Mouse (Mus musculus) lung, embryonic 14.5 days (tissue): ENCODE measurements at regions not wholly inside any gene's neighbourhood (a gene's known extent, or its start where the extent isn't known, plus 50 kb on each side); places are given as distances from the start of the nearest gene placed in this dataset.

Experiments
- ATAC-seq: fragments of 200-750 bp; cut with Nextera tagmentation; 2 replicates; pipeline ENCODE4 v1.8.0; 2017; ENCODE audit warnings: mild to moderate bottlenecking, moderate TSS enrichment, moderate library complexity; ENCODE audit not compliant: insufficient read depth
- DNase-seq: peaks from one replicate; pipeline ENCODE4 v3.0.0-alpha.2; 2015
- H3K27ac ChIP-seq: fragments of 300-500 bp; sonication (generic); 2 replicates; pipeline ENCODE4 v1.5.1; 2014; ENCODE audit warnings: low read depth, mild to moderate bottlenecking, moderate library complexity
- H3K27me3 ChIP-seq: fragments of 300-500 bp; sonication (generic); 2 replicates; pipeline ENCODE4 v1.6.1; 2014; ENCODE audit warnings: low read length, control low read depth; ENCODE audit not compliant: insufficient read depth
- H3K36me3 ChIP-seq: fragments of 300-500 bp; sonication (generic); 2 replicates; pipeline ENCODE4 v1.6.1; 2014; ENCODE audit warnings: control low read depth; ENCODE audit not compliant: insufficient read depth
- H3K4me1 ChIP-seq: fragments of 300-500 bp; sonication (generic); 2 replicates; pipeline ENCODE4 v1.6.1; 2014; ENCODE audit warnings: antibody characterized with exemption, control low read depth; ENCODE audit not compliant: insufficient read depth
- H3K4me2 ChIP-seq: fragments of 300-500 bp; sonication (generic); 2 replicates; pipeline ENCODE4 v1.6.1; 2014; ENCODE audit warnings: mild to moderate bottlenecking
- H3K4me3 ChIP-seq: fragments of 300-500 bp; sonication (generic); 2 replicates; pipeline ENCODE4 v1.5.1; 2014; ENCODE audit warnings: low read depth, low read length
- H3K9ac ChIP-seq: fragments of 300-500 bp; sonication (generic); 2 replicates; pipeline ENCODE4 v1.6.1; 2014
- H3K9me3 ChIP-seq: fragments of 300-500 bp; sonication (generic); 2 replicates; pipeline ENCODE4 v1.6.1; 2016; ENCODE audit warnings: low read depth, low read length, control low read depth
- CTCF ChIP-seq: IDR thresholded peaks from 2 replicates; pipeline ENCODE4 v1.5.1; 2016; ENCODE audit warnings: antibody characterized with exemption, low read depth
- WGBS: fragments of 180-500 bp; shearing (Covaris S2); extraction: QIAGEN DNeasy Blood & Tissue Kit; methylation state at CpG from one replicate; pipeline ENCODE4 v1.1.7; 2014; 5-methylcytosine and 5-hydroxymethylcytosine counted together

DNA sequence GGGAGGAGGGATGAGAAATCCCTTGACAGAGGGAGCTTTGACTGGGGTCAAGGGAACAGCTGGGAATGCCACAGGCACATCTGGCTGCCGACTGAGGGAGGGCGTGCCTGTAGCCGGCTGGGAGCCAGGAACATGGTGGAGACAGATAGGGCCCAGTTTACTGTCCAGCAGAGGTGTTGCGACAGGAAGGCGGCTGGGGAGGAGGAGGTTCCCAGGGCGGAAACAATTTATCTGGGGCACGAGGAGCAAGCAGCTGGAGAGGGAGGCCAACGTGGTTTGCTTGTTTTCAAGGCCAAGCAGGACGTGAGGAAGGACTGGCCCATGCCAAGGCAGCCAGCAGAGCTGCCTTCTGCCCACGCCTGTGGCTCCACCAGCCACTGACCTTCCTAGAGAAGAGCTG is 208.0 kb downstream of the Cyp26b1 start:
- H3K36me3 ChIP-seq = no peaks in the 10 kb centered on the region
- WGBS = 11% methylated on average over 10 of the region's 10 CpGs
- no peak for TF ChIP-seq CTCF
- DNase-seq (peak; percentile 89), ATAC-seq (peak; percentile 98)
- no peak overlapping the region for H3K4me3 ChIP-seq
- H3K27ac ChIP-seq = no peak overlapping the region
- H3K9ac ChIP-seq = no peak overlapping the region
- H3K27me3 ChIP-seq = no peaks in the 10 kb centered on the region
- H3K4me2 ChIP-seq = no peak overlapping the region
- H3K9me3 ChIP-seq = no peaks in the 10 kb centered on the region
- H3K4me1 ChIP-seq = peaks cover 9% of the 10 kb centered on the region; the same call in 1 of the 2 replicates

DNA sequence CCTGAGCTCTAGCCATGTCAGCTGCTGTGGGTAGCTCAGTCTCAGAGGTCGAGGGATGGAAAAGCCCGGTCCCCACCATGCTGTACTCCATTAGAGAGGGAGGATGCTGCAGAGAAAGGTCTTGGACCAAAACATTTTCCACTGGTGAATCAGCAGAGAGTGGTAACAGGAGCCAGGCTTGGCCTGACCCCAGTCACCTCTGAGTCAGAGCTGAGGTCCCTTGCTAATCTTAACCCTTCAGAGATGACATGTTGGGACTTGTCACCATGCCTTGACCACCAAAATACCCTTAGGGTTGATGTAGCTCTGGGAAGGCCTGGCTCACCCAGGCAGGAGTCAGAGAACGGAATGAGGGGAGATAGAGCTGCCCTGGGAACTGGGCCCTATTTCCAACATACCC is 210.0 kb downstream of the Cyp26b1 start:
- no peak overlapping the region for H3K27ac ChIP-seq

DNA sequence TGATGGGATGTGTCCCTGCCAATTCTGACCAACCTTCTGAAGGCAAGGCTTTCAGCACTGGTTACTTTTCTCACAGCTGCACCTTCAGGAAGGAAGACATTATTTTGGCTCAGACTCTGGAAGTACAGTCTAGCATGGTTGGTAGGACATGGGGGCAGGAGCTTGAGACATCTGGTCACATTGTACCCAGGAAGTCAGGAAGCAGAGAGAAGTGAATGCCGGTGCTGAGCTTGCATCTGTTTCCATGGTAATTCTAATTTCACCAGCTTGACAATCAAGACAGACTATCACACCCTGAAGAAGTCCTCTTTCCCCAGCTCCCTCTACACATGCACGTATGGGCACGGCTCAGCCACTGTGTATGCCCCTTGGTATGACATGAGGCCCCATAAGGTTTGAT is 210.6 kb downstream of the Cyp26b1 start:
- H3K27ac ChIP-seq = no peak overlapping the region
- H3K4me3 ChIP-seq = no peak overlapping the region
- H3K9me3 ChIP-seq = no peaks in the 10 kb centered on the region
- no peak for TF ChIP-seq CTCF
- H3K4me1 ChIP-seq = peaks cover 9% of the 10 kb centered on the region; the same call in 1 of the 2 replicates
- DNase-seq (no peak), ATAC-seq (no peak)
- 76% methylated on average over 3 of the region's 3 CpGs for WGBS
- no peaks in the 10 kb centered on the region for H3K27me3 ChIP-seq
- no peak overlapping the region for H3K9ac ChIP-seq
- no peaks in the 10 kb centered on the region for H3K36me3 ChIP-seq
- H3K4me2 ChIP-seq = no peak overlapping the region

More for the DNA sequence above, 210.0 kb downstream of the Cyp26b1 start:
- no peak for DNase-seq
- no peaks in the 10 kb centered on the region for H3K36me3 ChIP-seq
- H3K4me1 ChIP-seq = peaks cover 9% of the 10 kb centered on the region; the same call in 1 of the 2 replicates
- 88% methylated on average over 3 of the region's 3 CpGs for WGBS
- H3K9me3 ChIP-seq = no peaks in the 10 kb centered on the region
- ATAC-seq = no peak
- H3K27me3 ChIP-seq = no peaks in the 10 kb centered on the region
- H3K4me3 ChIP-seq = no peak overlapping the region
- H3K4me2 ChIP-seq = no peak overlapping the region
- TF ChIP-seq CTCF = no peak
- H3K9ac ChIP-seq = no peak overlapping the region

DNA sequence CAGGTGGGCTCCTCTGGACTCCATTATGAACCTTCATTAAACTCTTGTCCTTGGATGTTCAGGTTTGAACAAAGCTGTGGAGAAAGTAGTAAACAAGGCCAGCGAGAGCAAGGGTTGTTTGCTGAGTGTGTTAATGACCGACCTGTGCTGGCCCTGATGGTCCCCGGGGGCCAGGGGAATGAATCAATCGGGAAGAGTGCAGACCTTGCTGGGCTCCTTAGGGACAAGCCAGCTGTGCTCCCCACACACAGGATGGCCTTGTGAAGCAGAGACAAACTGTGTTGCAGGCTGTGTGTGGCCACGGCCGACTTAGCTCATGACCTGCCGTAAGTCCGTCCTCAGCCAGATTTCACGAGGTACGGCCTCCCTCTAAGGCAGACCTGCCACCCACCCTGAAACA is 212.1 kb downstream of the Cyp26b1 start:
- Histone ChIP-seq H3K27me3 (no peaks in the 10 kb centered on the region), H3K27ac (no peak overlapping the region), H3K4me1 (peaks cover 9% of the 10 kb centered on the region; the same call in 1 of the 2 replicates), H3K9me3 (no peaks in the 10 kb centered on the region), H3K4me3 (no peak overlapping the region), H3K9ac (no peak overlapping the region), H3K36me3 (no peaks in the 10 kb centered on the region), H3K4me2 (no peak overlapping the region)
- ATAC-seq = no peak
- no peak for DNase-seq
- no peak for TF ChIP-seq CTCF
- WGBS = 74% methylated on average over 10 of the region's 10 CpGs

DNA sequence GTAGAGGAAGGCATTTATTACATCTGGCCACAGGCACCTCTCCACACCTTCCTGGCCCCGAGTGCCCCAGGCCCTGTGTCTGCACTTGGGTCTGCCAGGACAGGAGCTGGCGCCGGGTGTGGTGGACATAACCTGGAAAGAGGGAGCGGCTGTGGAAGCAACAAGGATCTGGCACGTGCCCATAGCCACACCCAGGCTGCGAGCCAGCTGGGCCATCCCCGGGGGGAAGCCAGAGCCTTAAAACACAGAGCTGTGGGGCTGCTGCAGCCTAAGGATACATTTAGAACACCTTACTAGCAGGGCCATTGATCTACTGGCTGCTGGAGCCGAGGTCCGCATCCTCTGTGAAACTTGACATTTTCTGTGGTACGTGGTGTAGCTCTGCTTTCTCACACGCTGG is 217.0 kb downstream of the Cyp26b1 start:
- TF ChIP-seq CTCF = no peak
- no peak overlapping the region for H3K4me3 ChIP-seq
- no peaks in the 10 kb centered on the region for H3K36me3 ChIP-seq
- H3K9me3 ChIP-seq = no peaks in the 10 kb centered on the region
- 70% methylated on average over 11 of the region's 11 CpGs for WGBS
- ATAC-seq (no peak), DNase-seq (no peak)
- H3K9ac ChIP-seq = no peak overlapping the region
- H3K27me3 ChIP-seq = no peaks in the 10 kb centered on the region
- H3K27ac ChIP-seq = no peak overlapping the region
- no peaks in the 10 kb centered on the region for H3K4me1 ChIP-seq
- no peak overlapping the region for H3K4me2 ChIP-seq

DNA sequence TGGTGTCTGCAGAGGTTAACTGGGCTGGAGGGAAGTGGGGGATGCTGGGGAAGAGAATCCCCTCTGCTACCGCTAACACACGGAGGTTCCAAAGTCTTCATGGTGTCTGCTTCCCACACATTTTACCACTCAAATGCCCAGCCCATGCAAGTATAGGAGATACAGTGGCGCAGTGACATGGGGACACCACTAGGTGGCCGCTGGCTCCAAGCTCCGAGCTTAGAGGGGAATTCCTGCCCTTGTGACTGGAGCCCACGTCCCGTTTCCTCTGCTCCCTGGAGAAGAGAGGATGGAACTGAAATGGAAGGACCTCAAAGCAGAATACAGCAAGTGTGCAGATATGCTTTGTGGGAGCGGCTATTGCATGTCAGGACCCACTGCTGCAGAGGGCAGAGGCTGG is 218.2 kb downstream of the Cyp26b1 start:
- peak; percentile 87 for DNase-seq
- 12% methylated on average over 8 of the region's 8 CpGs for WGBS
- Histone ChIP-seq H3K27me3 (no peaks in the 10 kb centered on the region), H3K4me2 (no peak overlapping the region), H3K27ac (no peak overlapping the region), H3K9ac (no peak overlapping the region), H3K4me1 (no peaks in the 10 kb centered on the region), H3K4me3 (no peak overlapping the region), H3K36me3 (no peaks in the 10 kb centered on the region), H3K9me3 (no peaks in the 10 kb centered on the region)
- peak; percentile 93 for TF ChIP-seq CTCF
- no peak; the same call in 1 of the 2 replicates for ATAC-seq

DNA sequence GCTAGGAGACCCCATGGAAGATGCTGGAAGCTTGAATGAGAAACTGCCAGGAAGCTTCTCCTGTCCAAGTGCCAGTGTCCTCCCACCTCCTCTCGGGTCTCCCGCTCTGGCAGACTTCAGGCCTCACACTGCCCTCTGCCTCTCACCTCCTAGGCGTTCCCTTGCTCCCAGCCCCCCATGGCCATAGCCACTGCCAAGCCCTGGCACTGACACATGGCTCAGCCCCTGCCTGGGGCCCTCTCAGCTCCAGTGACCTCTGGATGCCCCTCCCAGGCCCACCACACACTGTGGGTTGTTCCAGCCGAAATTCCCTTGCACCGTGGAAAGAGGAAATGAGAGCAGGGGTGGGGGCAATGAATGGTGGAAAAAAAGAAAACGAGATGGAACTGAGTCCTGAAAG is 227.3 kb downstream of the Cyp26b1 start:
- Histone ChIP-seq H3K27ac (no peak overlapping the region), H3K4me3 (no peak overlapping the region), H3K27me3 (no peaks in the 10 kb centered on the region), H3K36me3 (no peaks in the 10 kb centered on the region), H3K4me2 (no peak overlapping the region), H3K9me3 (no peaks in the 10 kb centered on the region), H3K4me1 (no peaks in the 10 kb centered on the region), H3K9ac (no peak overlapping the region)
- TF ChIP-seq CTCF = no peak
- 32% methylated on average over 6 of the region's 6 CpGs for WGBS
- no peak for DNase-seq
- no peak for ATAC-seq

DNA sequence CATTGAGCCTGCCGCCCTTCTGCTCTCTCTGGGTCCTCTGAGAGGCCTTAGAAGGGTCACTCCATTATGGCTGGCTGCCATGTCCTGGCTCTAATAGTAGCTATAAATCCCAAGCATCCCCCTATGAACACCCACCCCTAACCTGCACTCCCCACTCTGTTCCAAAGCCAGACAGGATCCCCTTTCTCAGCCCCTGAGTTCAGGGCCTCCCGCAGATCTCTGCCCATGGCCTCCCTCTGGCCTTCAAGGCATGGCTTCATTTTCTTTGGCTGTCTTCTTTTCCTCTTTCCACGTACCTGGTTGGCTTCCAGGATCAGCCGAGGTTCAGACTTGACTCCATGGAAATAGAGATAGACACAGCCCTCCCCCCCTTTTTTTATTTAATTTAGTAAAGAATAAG is 227.8 kb downstream of the Cyp26b1 start:
- ATAC-seq = no peak
- no peaks in the 10 kb centered on the region for H3K36me3 ChIP-seq
- H3K4me1 ChIP-seq = no peaks in the 10 kb centered on the region
- H3K4me3 ChIP-seq = no peak overlapping the region
- WGBS = 77% methylated on average over 4 of the region's 4 CpGs
- no peaks in the 10 kb centered on the region for H3K27me3 ChIP-seq
- H3K27ac ChIP-seq = no peak overlapping the region
- no peak overlapping the region for H3K9ac ChIP-seq
- H3K4me2 ChIP-seq = no peak overlapping the region
- no peaks in the 10 kb centered on the region for H3K9me3 ChIP-seq
- no peak for TF ChIP-seq CTCF
- no peak for DNase-seq
